Mouse (Mus musculus): ENCODE measurements around the gene Dennd6a.

Gene Dennd6a

GRCm38 (mm10) chr14:26571951-26572675, 1.5 kb upstream of the Dennd6a start:
- DNase-seq (ENCODE audit: low read depth, low spot score) = no peak

GRCm38 (mm10) chr14:26576255-26576780, 2.7 kb downstream of the Dennd6a start:
- DNase-seq (ENCODE audit: low read depth, low spot score) = no peak

GRCm38 (mm10) chr14:26578791-26579191, 5.1 kb downstream of the Dennd6a start:
- DNase-seq (ENCODE audit: low read depth, low spot score) = no peak

DNA sequence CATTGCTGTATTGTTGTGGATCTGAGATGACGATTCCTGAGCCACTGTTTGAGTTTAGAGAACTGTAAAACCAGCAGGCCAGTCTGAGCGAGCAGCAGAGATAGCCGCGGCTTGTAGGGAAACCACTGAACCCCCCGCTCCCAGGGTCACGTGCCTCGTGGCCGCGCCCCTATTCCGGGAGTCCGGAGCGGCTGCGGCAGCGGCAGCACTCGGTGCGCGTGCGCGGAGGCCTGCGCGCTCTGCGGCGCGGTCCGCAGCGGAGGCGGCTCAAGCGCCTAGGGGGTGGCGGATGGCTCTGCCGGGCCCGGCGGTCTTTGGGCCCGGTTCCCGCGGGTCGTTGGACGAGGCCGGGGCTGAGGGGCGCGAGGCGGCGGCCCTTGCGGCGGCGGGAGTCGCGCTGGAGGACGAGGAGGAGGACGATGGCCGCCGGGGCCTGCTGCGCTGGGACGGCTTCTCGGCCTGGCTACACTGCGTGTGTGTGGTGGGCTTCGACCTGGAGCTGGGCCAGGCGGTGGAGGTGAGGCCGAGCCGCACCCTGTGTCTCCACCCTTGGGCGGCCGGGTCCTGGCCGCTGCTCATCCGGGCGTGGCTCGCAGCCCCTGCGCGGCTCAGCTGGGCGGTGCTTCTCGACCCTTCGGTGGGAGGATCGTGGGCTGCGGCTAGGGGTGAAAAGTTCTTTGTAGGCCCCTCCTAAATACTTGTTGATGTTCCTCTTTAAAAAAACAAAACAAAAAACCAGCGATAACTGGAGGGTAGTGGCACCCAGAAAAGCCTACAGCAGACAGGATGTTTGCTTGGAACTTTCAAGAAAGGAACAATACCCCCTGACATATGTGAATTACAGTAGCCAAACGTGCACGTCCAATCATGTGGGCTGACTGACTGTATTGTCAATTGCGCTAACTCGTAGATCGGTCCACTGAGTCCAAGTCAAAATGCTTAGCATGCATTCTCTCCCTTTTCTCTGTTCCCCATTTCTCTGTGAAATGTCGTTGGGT, 6.0 kb downstream of the Dennd6a start:
- DNase-seq (ENCODE audit: low read depth, low spot score) = peak; percentile 91

- DNase-seq (ENCODE audit: low read depth, low spot score) = no peak
Observed at GRCm38 (mm10) chr14:26583645-26584044, 10.0 kb downstream of the Dennd6a start.

DNA sequence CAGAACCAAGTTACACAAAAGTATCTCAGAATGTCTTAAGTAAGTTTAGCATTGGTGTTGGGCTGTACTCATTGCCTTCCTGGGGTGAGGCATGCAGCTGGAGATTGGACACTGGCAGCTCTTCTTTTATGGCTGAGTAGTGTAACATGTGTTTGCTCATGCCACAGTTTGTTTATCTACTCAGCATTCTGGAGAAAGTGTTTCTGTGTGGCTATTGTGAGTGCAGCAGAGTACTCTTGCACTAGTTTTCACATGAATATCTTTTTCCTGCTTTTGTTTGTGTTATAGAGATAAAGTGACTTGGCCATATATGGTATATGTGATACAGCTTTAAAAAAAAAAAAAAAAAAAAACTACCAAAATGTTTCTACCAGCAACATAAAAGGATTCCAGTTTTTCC, 13.5 kb downstream of the Dennd6a start:
- DNase-seq (ENCODE audit: low read depth, low spot score) = no peak

DNA sequence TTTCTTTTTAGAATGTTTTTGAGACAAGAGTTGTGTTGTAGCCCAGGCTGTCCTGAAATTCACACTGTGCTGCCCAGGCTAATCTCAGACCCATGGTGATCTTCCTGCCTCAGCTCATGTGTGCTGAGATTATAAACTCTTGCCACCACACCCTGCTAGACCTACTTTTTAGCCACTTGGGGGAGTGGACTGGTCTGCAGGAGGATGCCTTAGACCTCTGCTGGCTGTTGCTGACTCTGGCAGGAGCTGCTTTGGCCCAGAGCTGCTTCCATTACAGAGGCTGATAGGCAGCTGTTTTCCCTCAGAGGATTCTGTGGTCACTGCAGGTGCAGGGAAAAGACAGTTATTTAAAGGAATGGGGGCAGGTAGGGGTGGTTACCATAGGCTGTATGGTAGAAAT, 17.7 kb downstream of the Dennd6a start:
- DNase-seq (ENCODE audit: low read depth, low spot score) = no peak

DNA sequence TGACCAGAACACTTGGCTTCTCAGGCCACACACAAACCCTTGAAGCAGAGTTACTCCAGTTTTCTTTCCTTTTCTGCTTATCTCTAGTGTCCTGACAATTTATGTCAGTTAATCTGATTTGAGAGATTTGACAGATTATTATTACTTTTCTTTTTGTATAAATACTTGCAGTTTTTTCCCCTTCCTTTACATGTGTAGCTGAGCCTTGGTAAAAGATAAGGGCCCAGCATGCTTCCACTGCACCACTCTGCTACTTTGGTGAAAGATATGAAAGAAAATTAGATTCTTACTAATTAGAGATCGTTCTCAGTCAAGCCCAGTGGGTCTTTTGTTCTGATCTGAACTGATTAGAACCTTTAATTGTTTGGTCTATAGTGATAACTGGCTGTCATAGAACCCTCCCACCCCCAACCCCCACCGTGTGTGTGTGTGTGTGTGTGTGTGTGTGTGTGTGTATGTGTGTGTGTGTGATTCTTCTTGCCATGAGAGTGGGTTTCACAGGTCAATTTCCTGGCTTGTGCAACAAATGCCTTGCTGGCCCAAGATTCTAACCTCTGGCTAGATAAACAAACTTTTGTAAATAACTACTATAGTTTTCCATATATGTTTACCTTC, 19.7 kb downstream of the Dennd6a start:
- DNase-seq (ENCODE audit: low read depth, low spot score) = no peak

DNA sequence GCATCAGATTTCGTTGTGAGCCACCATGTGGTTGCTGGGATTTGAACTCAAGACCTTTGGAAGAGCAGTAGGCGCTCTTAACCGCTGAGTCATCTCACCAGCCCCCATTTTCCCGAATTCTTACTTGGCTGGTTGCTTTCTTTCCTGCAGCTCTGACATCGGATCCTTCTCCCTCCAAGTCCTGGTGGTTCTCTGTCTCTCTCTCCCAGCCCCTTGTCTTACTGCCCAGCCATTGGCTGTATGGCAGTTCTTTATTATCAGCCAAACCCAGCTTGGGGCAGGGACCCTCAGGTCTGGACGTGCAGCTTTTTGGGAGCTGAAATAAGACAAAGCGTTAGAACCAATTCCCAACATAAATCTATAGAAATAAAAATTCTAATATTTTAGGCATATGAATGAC, 21.5 kb downstream of the Dennd6a start:
- no peak for DNase-seq (ENCODE audit: low read depth, low spot score)

DNA sequence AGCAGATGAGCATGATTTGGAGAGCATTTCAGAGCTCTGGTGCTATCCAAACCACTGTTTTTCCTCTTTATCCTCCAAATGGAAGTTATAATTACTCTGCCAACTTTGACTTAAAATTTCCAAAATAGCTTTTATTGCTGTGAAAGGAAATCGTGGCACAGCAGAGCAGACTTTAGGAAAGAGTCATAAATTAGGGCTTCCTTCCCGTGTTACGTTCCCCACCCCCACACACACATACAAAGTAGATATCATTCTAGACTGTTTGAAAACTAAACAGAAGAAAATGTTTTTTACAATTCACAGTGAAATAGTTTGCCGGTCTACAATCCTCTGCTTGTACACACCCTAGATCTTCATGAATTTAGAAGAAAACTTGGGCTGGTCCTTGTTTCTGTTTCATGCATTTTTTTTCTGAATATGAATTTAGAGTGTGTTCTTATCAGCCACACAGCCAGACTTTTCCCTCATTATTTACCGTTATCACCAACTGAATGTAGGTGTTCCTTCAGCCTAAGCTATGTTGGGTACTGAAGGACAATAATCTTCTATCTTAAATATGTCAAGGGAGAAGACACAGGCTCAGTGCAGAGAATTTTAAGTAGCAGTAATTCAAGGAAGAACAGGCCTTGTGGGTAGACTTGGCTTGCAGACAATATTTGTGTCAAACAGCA, 22.2 kb downstream of the Dennd6a start:
- DNase-seq (ENCODE audit: low read depth, low spot score) = no peak

DNA sequence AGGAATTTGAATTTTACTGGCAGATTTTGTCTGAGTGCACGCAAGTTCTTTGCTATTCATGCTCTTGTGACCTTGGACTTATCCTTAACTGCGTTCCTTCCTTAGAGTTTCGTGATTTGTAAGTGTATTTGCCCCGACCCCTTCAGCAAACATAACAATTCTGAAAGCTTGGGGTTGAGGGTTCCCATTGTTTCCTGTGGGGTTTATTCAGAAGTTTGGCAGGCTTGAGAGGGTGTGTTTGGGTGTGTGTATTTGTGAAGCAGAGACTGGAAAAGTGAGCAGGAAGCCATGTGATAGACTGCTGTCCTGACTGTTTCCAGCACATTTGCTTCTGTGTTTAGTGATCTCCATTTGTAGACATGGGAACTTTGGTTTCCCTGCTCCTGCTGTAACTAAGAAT, 31.7 kb downstream of the Dennd6a start:
- DNase-seq (ENCODE audit: low read depth, low spot score) = no peak

GRCm38 (mm10) chr14:26609674-26610073, 36.0 kb downstream of the Dennd6a start:
- DNase-seq (ENCODE audit: low read depth, low spot score) = no peak

DNA sequence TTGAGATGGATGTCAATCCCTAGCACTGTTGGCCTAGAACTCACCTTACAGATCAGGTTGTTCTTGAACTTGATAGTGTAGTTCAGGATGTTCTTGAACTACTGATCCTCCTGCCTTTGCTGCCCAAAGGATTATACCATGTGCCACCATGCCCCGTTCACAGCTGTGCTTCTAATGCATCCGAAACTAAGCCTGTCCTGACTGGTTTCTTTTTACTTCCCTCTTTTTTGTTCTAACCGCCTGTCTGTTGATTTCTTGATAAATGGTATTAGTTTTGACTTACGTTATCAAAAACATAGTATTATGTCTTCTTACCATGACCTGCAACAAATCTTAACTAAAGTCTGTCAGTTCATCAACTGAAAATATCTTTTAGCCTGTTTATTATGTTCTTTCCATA, 37.0 kb downstream of the Dennd6a start:
- no peak for DNase-seq (ENCODE audit: low read depth, low spot score)

DNA sequence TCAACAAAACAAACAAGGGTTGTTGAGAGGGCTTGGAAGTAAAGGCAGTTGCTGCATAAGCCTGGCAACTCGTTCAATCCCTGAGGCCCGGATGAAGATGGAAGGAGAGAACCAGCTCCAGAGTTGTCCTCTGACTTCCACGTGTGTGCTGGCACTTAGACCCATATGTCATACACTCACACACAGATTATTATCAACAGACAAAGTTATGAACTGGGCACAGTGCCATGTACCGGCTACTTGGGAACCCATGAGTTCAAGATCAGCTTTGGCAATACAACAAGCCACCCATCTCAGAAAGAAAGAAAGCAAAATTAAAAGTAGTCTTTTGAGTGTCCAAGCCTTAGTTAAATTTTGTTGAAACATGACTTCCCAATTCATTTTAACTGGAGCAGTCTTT, 51.6 kb downstream of the Dennd6a start:
- DNase-seq (ENCODE audit: low read depth, low spot score) = no peak

- DNase-seq (ENCODE audit: low read depth, low spot score) = no peak
Observed at GRCm38 (mm10) chr14:26626605-26627140, 53.0 kb downstream of the Dennd6a start.

DNA sequence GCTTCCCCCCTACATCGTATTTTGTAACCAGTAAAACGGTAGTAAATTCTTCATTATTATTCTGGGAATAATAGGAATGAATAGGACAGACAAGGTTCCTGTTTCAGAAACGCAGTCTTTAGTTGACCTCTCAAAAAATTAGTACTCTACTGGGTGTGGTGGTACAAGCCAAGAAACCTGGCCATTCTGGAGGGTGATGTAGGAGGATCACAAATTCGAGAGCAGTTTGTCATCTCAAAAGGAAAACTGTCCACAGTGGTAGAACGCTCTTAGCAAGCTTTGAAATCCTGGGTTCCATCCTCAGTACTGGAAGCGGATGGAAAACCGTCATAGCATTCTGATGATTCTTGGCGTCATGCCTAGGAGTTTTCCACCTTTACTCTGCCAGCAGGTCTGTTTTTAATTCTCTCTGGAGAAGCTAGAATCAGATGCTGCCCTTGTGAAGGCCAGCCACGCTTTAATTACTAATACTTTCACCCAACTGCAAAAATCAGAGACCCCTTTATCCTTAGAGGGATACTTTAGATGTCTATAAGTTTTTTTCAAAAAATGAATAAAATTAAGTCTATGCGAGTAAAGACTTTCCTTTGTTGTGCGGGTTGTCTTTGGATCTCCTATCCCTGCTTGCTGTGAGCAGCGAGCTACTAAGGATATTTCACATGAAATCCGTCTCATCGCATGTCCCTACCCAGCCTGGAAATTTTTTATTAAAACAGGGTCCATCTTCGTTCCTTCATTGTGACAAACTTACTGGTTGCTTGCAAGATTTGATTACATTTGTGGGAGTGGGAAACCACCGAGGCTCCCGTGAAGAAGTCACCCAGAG, 63.6 kb downstream of the Dennd6a start:
- peak; percentile 17 for DNase-seq (ENCODE audit: low read depth, low spot score)

- peak; percentile 98 for DNase-seq (ENCODE audit: low read depth, low spot score)
Observed at GRCm38 (mm10) chr14:26637851-26638707, 64.4 kb downstream of the Dennd6a start, which contains the start of gene Arf4. TSS of gene Arf4 (plus strand) at chr14:26638074.

DNA sequence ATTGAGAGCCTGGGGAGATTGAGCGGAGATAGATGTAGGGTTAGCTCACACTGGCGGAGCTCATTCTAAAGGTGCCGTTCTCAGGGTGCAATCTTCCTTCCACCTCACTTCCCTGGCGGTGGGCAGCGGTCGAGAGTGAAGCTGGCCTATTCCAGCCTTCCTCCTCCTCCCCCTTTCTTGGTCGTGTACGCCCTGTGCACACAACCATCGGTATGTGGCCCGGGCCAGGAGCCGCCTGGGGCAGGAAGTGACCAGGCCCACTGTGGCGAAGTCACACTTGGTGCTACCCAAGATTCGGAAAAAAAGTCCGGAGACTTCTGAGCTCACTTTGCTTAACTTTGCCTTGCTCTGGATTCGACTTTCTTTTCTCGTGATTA, 65.0 kb downstream of the Dennd6a start:
- peak; percentile 70 for DNase-seq (ENCODE audit: low read depth, low spot score)

DNA sequence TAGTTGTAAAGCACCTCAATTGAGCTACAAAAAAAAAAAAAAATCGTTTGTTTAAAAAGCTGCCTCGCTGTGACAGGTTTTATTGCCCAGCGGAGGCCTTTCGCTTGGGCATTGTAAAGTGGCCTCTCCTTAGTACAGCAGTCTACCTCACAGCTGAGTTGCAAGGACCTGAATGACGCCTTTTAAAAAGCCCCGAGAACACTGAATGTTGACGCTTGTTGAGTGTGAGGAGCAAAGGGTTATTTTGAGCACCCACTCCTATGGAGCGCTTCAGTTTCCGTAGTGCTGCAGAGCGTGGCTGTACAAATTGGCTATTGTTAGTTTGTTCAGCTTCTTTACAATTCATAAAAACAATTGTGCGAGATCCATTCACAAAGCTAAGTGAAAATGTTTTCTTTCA, 65.6 kb downstream of the Dennd6a start:
- peak; percentile 27 for DNase-seq (ENCODE audit: low read depth, low spot score)

Measured in mesoderm, embryonic 11.5 days (tissue).